Mouse (Mus musculus) liver, embryonic 13.5 days (tissue): ENCODE data around the gene Piga. TPM values are rescaled to one million over a fixed set of nuclear protein-coding genes. Genes with fewer than 3 reads are reported as not detected.
A peak's percentile ranks its signal among the peaks of the same experiment; 100 is the strongest.

ENCODE experiments used
- ATAC-seq: fragments of 200-750 bp; cut with Nextera tagmentation; 2 replicates; pipeline ENCODE4 v1.8.0; 2017; ENCODE audit warnings: low read depth, mild to moderate bottlenecking, moderate number of reproducible peaks, moderate library complexity
- DNase-seq: peaks from one replicate; pipeline ENCODE4 v3.0.0; 2022
- H3K27ac ChIP-seq: fragments of 300-500 bp; sonication (generic); 2 replicates; pipeline ENCODE4 v1.5.1; 2015; ENCODE audit warnings: moderate library complexity, mild to moderate bottlenecking, inconsistent platforms
- H3K27me3 ChIP-seq: fragments of 300-500 bp; sonication (generic); 2 replicates; pipeline ENCODE4 v1.6.1; 2015; ENCODE audit warnings: mild to moderate bottlenecking, inconsistent platforms
- H3K36me3 ChIP-seq: fragments of 300-500 bp; sonication (generic); 2 replicates; pipeline ENCODE4 v1.6.1; 2015; ENCODE audit warnings: mild to moderate bottlenecking, inconsistent platforms
- H3K4me1 ChIP-seq: fragments of 300-500 bp; sonication (generic); replicated peaks from 2 replicates; pipeline ENCODE4 v1.6.1; 2015; ENCODE audit warnings: inconsistent platforms
- H3K4me2 ChIP-seq: fragments of 300-500 bp; sonication (generic); 2 replicates; pipeline ENCODE4 v1.6.1; 2015; ENCODE audit warnings: inconsistent platforms, mild to moderate bottlenecking, moderate library complexity
- H3K4me3 ChIP-seq: fragments of 300-500 bp; sonication (generic); replicated peaks from 2 replicates; pipeline ENCODE4 v1.5.1; 2015; ENCODE audit warnings: mild to moderate bottlenecking, inconsistent platforms
- H3K9ac ChIP-seq: fragments of 300-500 bp; sonication (generic); 2 replicates; pipeline ENCODE4 v1.6.1; 2015; ENCODE audit warnings: mild to moderate bottlenecking, inconsistent platforms
- H3K9me3 ChIP-seq: fragments of 300-500 bp; sonication (generic); replicated peaks from 2 replicates; pipeline ENCODE4 v1.6.1; 2016; ENCODE audit warnings: inconsistent platforms
- WGBS: fragments of 180-500 bp; shearing (Covaris S2); methylation state at CpG from one replicate; pipeline ENCODE4 v1.1.7; 2015; ENCODE audit not compliant: insufficient replicate concordance; 5-methylcytosine and 5-hydroxymethylcytosine counted together
- polyA plus RNA-seq: library from polyadenylated mRNA; unstranded; fragments of >200 nt; fragmentation: Nextera tagmentation; extraction: Ambion mirVana; gene quantifications from 2 replicates; pipeline ENCODE4 v1.2.1, GENCODE M21; 2015

Gene Piga
- polyA plus RNA-seq, 1 experiment from 2014 or later, result 14.9 TPM

DNA sequence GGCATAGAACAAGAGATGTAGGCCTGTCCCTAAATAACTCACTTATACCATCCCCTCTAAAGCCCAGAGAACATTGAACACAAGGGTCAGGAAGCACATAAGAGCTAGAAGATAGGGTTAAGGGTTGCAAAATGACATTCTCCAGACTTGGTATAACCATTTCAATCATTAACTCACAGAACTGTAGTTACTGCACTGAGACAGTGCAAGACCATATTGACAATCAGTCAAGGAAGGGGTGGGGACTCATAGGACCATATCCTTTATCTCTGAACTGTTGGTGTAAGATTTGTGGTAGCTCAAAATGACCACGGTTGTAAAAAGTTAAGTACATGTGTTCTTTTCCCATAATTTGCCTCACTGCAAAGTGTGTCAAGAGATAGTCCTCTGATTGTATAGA lies 9.0 kb upstream of the Piga start:
- Histone ChIP-seq H3K4me3 (no peak overlapping the region), H3K4me1 (no peaks in the 10 kb centered on the region), H3K27ac (no peak overlapping the region), H3K9ac (no peak overlapping the region), H3K36me3 (no peaks in the 10 kb centered on the region), H3K4me2 (no peak overlapping the region), H3K9me3 (no peaks in the 10 kb centered on the region), H3K27me3 (no peaks in the 10 kb centered on the region)
- WGBS, result 30% methylated on average over 1 of the region's 1 CpGs
- ATAC-seq (no peak), DNase-seq (no peak)

GRCm38 (mm10) chrX:164416803-164417202 lies 2.8 kb upstream of the Piga start:
- DNase-seq, result no peak
- Histone ChIP-seq H3K9ac (no peak overlapping the region), H3K4me2 (no peak overlapping the region), H3K9me3 (no peaks in the 10 kb centered on the region), H3K27ac (no peak overlapping the region), H3K36me3 (no peaks in the 10 kb centered on the region), H3K4me3 (no peak overlapping the region), H3K27me3 (no peaks in the 10 kb centered on the region), H3K4me1 (peaks cover 19% of the 10 kb centered on the region)
- ATAC-seq, result no peak
- WGBS, result 48% methylated on average over 2 of the region's 2 CpGs

GRCm38 (mm10) chrX:164418008-164418407 lies 1.6 kb upstream of the Piga start:
- H3K4me1 ChIP-seq, result peaks cover 19% of the 10 kb centered on the region
- ATAC-seq, result no peak

GRCm38 (mm10) chrX:164419955-164420354 lies 368 bp downstream of the Piga start:
- peaks cover 15% of the 10 kb centered on the region for H3K36me3 ChIP-seq
- ATAC-seq, result peak; percentile 30
- peak overlapping the region; percentile 81 for H3K9ac ChIP-seq
- H3K27ac ChIP-seq, result peak overlapping the region; percentile 77
- peaks cover 32% of the 10 kb centered on the region for H3K4me1 ChIP-seq
- no peaks in the 10 kb centered on the region for H3K27me3 ChIP-seq
- H3K4me2 ChIP-seq, result peak overlapping the region; percentile 74
- 15% methylated on average over 13 of the region's 13 CpGs for WGBS
- no peaks in the 10 kb centered on the region for H3K9me3 ChIP-seq
- H3K4me3 ChIP-seq, result peak overlapping the region; percentile 71
- DNase-seq, result no peak

More at GRCm38 (mm10) chrX:164418008-164418407, 1.6 kb upstream of the Piga start:
- Histone ChIP-seq H3K9me3 (no peaks in the 10 kb centered on the region), H3K4me3 (no peak overlapping the region), H3K27ac (no peak overlapping the region), H3K27me3 (no peaks in the 10 kb centered on the region), H3K4me2 (no peak overlapping the region), H3K9ac (no peak overlapping the region), H3K36me3 (peaks cover 7% of the 10 kb centered on the region)
- no peak for DNase-seq

DNA sequence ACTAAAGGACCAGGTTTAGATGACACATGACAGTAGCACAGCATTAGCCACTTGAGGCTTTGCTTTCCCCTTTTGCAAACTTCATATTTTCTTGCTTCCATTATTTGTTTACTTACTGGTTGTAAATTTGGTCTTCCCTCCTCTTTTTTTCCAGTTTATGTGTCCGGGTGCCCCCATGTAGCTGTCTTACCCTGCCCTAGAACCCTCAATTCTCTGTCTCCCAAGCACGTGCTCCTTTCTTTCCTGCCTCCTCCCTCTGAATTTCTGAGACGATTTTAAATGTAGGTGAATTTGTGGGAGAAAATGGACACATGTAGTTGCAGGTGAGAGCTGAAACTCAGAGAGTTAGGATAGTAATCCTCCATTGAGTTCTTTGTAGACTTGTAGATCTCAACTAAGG lies 931 bp downstream of the Piga start:
- peaks cover 18% of the 10 kb centered on the region for H3K36me3 ChIP-seq
- H3K4me3 ChIP-seq, result peak overlapping the region; percentile 71
- WGBS, result 20% methylated on average over 3 of the region's 3 CpGs
- peak overlapping the region; percentile 74 for H3K4me2 ChIP-seq
- H3K27ac ChIP-seq, result peak overlapping the region; percentile 23; the same call in 1 of the 2 replicates
- H3K4me1 ChIP-seq, result peaks cover 37% of the 10 kb centered on the region
- H3K9me3 ChIP-seq, result no peaks in the 10 kb centered on the region
- DNase-seq, result no peak
- H3K9ac ChIP-seq, result peak overlapping the region; percentile 81
- ATAC-seq, result no peak
- no peaks in the 10 kb centered on the region for H3K27me3 ChIP-seq

GRCm38 (mm10) chrX:164424821-164425220 lies 5.2 kb downstream of the Piga start:
- no peaks in the 10 kb centered on the region for H3K9me3 ChIP-seq
- DNase-seq, result no peak
- H3K4me1 ChIP-seq, result peaks cover 35% of the 10 kb centered on the region
- 32% methylated on average over 1 of the region's 1 CpGs for WGBS
- peak overlapping the region; percentile 75 for H3K27ac ChIP-seq
- peak overlapping the region; percentile 18; the same call in 1 of the 2 replicates for H3K4me3 ChIP-seq
- H3K9ac ChIP-seq, result peak overlapping the region; percentile 50; the same call in 1 of the 2 replicates
- no peaks in the 10 kb centered on the region for H3K27me3 ChIP-seq
- peak; percentile 83 for ATAC-seq
- peak overlapping the region; percentile 43 for H3K4me2 ChIP-seq
- H3K36me3 ChIP-seq, result peaks cover 47% of the 10 kb centered on the region

GRCm38 (mm10) chrX:164427295-164427694 lies 7.7 kb downstream of the Piga start:
- H3K4me1 ChIP-seq, result peaks cover 33% of the 10 kb centered on the region
- H3K27ac ChIP-seq, result no peak overlapping the region
- no peak overlapping the region for H3K9ac ChIP-seq
- DNase-seq (no peak), ATAC-seq (no peak)
- WGBS, result 69% methylated on average over 4 of the region's 4 CpGs
- H3K4me3 ChIP-seq, result no peak overlapping the region
- H3K27me3 ChIP-seq, result no peaks in the 10 kb centered on the region
- H3K9me3 ChIP-seq, result no peaks in the 10 kb centered on the region
- peaks cover 69% of the 10 kb centered on the region for H3K36me3 ChIP-seq
- no peak overlapping the region for H3K4me2 ChIP-seq

DNA sequence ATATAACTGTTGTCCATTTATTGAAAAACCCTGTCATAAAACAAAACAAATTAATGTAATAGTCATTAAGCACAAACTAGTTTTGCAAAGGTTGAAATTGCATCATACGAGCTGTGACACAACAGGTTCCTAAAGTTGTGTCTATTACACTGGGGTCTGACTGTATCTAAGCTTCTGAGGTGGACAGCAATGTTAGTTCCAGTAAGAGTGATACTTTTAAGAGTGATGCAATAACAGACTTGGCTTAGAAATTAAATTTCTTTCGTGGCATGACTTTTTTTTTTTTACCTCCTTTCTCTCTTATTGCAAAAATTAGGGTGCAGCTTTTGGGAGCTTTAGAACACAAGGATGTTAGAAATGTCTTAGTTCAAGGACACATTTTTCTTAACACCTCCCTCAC lies 8.6 kb downstream of the Piga start:
- Histone ChIP-seq H3K4me2 (no peak overlapping the region), H3K36me3 (peaks cover 67% of the 10 kb centered on the region), H3K4me1 (peaks cover 37% of the 10 kb centered on the region), H3K4me3 (no peak overlapping the region), H3K27ac (no peak overlapping the region), H3K9ac (no peak overlapping the region), H3K9me3 (no peaks in the 10 kb centered on the region), H3K27me3 (no peaks in the 10 kb centered on the region)
- DNase-seq, result no peak
- WGBS, result 72% methylated on average over 2 of the region's 2 CpGs
- no peak for ATAC-seq

GRCm38 (mm10) chrX:164430621-164431020 lies 11.0 kb downstream of the Piga start:
- no peak for ATAC-seq
- Histone ChIP-seq H3K9me3 (no peaks in the 10 kb centered on the region), H3K27ac (no peak overlapping the region), H3K9ac (no peak overlapping the region), H3K4me2 (no peak overlapping the region), H3K36me3 (peaks cover 67% of the 10 kb centered on the region), H3K4me3 (no peak overlapping the region), H3K4me1 (peaks cover 19% of the 10 kb centered on the region), H3K27me3 (no peaks in the 10 kb centered on the region)
- no peak for DNase-seq
- 63% methylated on average over 6 of the region's 6 CpGs for WGBS

GRCm38 (mm10) chrX:164431133-164431532 lies 11.5 kb downstream of the Piga start:
- H3K27me3 ChIP-seq, result no peaks in the 10 kb centered on the region
- no peak overlapping the region for H3K4me3 ChIP-seq
- no peak overlapping the region for H3K4me2 ChIP-seq
- H3K9me3 ChIP-seq, result no peaks in the 10 kb centered on the region
- no peak for DNase-seq
- no peak for ATAC-seq
- 74% methylated on average over 2 of the region's 2 CpGs for WGBS
- H3K4me1 ChIP-seq, result peaks cover 16% of the 10 kb centered on the region
- no peak overlapping the region for H3K27ac ChIP-seq
- peaks cover 64% of the 10 kb centered on the region for H3K36me3 ChIP-seq
- no peak overlapping the region for H3K9ac ChIP-seq

DNA sequence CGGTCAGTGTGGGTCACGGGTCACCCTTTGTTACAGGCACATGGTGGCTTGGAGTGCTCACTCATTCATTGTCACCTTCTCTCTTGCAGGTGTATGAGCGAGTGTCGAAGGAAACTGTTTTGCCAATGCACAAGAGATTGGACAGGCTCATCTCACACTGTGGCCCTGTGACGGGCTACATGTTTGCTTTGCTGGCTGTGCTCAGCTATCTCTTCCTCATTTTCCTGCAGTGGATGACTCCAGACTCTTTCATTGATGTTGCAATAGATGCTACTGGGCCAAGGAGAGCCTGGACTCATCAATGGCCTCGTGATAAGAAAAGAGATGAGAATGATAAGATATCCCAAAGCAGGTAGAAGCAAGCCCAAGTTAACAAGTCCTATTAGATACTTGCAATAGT lies 12.0 kb downstream of the Piga start:
- WGBS, result 69% methylated on average over 6 of the region's 6 CpGs
- DNase-seq, result no peak
- no peak overlapping the region for H3K4me2 ChIP-seq
- H3K9ac ChIP-seq, result no peak overlapping the region
- H3K27me3 ChIP-seq, result no peaks in the 10 kb centered on the region
- no peak for ATAC-seq
- H3K27ac ChIP-seq, result no peak overlapping the region
- H3K4me3 ChIP-seq, result no peak overlapping the region
- H3K36me3 ChIP-seq, result peaks cover 64% of the 10 kb centered on the region
- no peaks in the 10 kb centered on the region for H3K9me3 ChIP-seq
- H3K4me1 ChIP-seq, result peaks cover 16% of the 10 kb centered on the region

DNA sequence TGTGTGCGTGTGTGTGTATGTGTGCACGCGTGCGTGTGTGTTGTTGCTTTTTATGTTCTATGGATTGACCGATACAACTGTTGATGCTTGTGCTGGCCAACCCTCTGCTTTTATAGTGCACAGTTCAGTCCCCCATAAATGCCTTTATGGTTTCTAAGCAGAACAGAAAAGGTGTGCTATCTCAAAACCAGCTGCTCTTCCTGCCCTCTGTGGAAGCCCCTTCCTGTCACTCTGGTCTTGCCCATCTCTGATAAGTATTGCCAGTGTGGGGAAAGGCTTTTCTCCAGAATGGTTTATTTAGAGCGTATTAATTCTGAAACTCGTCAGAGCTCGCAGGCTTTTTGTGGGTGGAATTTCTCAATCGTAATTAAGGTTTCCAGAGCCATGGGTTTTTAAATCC lies 13.1 kb downstream of the Piga start:
- no peak overlapping the region for H3K27ac ChIP-seq
- no peaks in the 10 kb centered on the region for H3K9me3 ChIP-seq
- peaks cover 16% of the 10 kb centered on the region for H3K4me1 ChIP-seq
- no peak for DNase-seq
- H3K4me3 ChIP-seq, result no peak overlapping the region
- peak; percentile 47; the same call in 1 of the 2 replicates for ATAC-seq
- peaks cover 55% of the 10 kb centered on the region for H3K36me3 ChIP-seq
- H3K4me2 ChIP-seq, result no peak overlapping the region
- 59% methylated on average over 9 of the region's 9 CpGs for whole genome bisulfite sequencing
- no peaks in the 10 kb centered on the region for H3K27me3 ChIP-seq
- no peak overlapping the region for H3K9ac ChIP-seq
